Mouse (Mus musculus) CD4-positive, CD25-positive, alpha-beta regulatory T cell (primary cell): ENCODE results near the gene Stx6. TPM values are rescaled to one million over a fixed set of nuclear protein-coding genes. Genes with fewer than 3 reads are reported as not detected.

Source experiments
- polyA plus RNA-seq: library from polyadenylated mRNA; unstranded; fragments of 100-300 nt; shearing (Covaris generic); gene quantifications from one replicate; pipeline ENCODE4 v1.2.1, GENCODE M21; 2017

Gene Stx6
- 126 TPM for polyA plus RNA-seq

DNA sequence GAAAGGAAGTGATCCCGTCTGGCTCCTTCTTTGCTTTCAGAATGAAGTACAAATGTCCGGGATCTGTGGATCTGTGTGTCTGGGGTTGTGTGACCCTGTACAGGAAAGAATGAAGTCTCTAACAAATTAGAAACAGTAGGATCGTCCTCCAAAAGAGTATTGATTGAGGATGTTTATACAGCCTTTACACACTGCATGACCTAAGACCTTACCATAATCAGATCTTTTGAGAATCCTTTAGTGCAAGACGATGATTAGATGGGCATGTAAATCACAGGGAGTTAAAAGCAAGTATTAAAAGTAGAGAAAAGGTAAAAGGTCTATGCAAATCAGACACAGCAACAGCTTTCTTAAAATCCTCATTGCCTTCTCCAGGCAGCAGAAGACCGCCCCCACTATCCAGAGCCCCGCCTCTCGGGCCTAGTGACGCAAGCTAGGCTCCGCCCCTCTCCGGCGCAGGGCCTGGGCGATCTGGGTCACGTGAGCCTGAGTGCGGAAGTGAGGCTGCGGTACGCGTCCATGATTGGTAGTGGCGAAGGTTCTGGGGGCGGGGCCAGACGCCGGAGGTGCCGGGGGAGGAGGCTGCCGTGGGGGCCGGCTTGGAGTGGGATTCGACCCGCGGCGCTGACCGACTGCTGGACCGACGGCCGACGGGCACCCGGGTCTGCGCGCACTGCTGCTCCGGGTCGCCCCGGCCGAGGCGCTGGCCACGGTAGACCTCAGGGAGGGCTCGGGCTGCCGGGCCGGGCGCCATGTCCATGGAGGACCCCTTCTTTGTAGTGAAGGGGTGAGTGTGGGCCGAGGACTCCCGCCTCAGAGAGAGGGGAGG, at the start of gene Stx6:
TSS of gene Stx6 (plus strand) at position 575 of the 829 bp plus-strand sequence.

DNA sequence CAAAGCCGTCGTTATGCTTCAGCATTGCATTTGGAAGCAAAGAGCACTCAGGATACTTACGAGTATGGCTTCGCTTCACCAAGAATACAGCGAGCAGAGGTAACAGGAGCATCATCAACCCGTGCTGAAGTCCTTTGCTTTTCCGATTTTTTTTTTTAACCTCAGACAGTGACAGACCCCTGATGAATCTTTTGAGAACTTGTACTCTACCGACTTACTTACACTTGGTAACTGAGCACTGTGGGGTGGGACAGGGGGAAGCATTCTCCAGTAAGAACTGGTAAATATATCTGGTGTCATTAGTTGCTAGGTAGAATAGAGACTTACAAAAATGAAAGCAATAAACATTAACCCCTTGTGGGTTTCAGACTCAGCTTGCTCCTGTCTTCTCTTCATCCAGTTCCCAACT, 11.9 kb upstream of the Stx6 start, which contains the start of gene Mr1:
TSS of gene Mr1 (minus strand) at position 243 of the 409 bp plus-strand sequence.

DNA sequence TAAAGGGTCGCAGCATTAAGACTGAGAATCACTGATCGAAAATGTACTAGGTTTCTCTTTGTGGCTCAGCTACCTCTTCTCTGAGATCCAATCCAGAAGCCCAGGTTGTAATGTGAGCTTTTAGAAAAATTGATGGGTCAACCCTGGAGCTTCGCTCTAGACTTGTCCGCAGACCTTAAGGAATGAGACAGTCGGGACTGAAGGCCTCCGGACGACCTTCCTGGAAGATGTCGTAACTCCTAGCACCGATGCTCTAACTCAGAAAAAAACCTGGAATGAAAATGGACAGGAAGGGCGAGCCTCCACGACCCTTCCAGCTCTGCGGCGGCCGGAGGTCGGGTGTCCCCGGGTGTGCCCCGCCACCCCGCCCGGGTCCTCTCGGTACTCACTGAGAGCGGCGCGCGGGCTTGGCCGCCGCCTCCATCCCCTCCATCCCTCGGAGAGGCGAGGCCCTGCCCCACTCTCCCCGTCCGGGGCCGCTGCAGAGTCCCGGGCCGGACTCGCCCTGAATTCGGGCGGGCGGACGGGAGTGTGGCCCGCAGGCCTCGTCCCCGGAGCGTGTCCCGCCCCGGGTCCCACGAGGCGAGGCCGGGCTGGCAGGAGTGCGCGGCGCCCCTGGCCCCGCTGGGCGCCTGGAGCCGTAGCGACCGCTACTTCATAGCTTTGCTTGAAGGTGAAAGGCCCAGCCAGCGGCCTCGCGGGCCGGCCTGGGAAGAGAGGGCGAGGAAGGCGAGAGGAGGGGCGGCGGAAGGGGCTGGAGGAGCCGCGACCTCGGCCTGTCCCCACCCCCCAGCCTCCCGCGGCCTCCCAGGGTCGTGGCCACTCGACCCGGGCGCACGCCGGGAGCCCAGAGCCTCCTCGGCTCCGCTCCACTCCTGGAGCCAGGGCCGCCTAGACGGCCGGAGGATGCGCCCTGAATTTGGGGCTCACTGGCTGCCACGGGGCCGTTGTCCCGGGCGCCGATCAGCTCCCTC, 85.6 kb downstream of the Stx6 start, which contains the start of gene BC034090:
TSS of gene BC034090 (minus strand) at position 648 of the 974 bp plus-strand sequence.

Other genes starting within 250 kb of the Stx6 start
- 152 TPM for gene Ier5, start 59.1 kb upstream of the Stx6 start, polyA plus RNA-seq
- 22.7 TPM for gene Mr1, start 11.9 kb upstream of the Stx6 start, polyA plus RNA-seq
- 1.0 TPM for gene BC034090, start 85.7 kb downstream of the Stx6 start, polyA plus RNA-seq